Mouse (Mus musculus) spleen, adult 10 weeks (tissue): ENCODE measurements around the gene Tmem110. TPM values are rescaled to one million over a fixed set of nuclear protein-coding genes. Genes with fewer than 3 reads are reported as not detected.

Experiments
- polyA plus RNA-seq: library from polyadenylated mRNA; stranded (reverse); fragments of 350-450 nt; fragmentation: Illumina TruSeq; extraction: RNeasy Lipid Tissue Mini Kit (QIAGEN cat#74804); gene quantifications from one replicate; pipeline ENCODE4 v1.2.3, GENCODE M21; 2015; ENCODE audit warnings: low replicate concordance; ENCODE audit not compliant: insufficient read depth

Gene Tmem110
- 14.4 TPM for polyA plus RNA-seq

DNA sequence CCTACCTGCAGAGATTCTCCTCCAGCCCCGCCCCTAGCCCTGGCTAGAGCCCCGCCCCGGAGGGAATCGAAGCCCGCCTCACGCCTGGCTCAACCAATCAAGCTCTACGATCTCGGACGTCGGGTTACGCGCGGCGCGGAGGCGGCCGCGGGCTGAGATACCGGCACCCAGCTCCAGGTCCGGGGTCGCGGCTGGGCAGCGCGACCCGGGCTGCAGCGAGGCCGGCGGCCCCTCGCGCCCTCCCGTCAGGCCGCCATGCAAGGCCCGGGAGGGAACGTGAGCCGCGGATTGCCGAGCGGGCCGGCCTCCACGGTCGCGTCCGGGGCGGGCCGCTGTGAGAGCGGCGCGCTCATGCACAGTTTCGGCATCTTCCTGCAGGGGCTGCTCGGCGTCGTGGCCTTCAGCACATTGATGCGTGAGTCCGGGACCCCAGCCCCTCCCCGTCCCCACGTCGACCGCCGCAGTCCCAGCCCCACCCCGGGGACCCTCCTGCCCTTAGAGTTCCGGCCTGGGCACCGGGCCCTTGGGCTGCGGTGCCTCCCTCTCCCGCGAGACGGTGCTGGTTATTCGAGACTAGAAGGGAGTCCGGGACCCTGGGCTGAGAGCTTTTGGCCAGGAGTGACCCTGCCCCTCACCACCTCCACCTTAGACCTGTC, at the start of gene Tmem110:
Gene Tmem110 (plus strand): TSS at position 115 of the 656 bp plus-strand sequence.

DNA sequence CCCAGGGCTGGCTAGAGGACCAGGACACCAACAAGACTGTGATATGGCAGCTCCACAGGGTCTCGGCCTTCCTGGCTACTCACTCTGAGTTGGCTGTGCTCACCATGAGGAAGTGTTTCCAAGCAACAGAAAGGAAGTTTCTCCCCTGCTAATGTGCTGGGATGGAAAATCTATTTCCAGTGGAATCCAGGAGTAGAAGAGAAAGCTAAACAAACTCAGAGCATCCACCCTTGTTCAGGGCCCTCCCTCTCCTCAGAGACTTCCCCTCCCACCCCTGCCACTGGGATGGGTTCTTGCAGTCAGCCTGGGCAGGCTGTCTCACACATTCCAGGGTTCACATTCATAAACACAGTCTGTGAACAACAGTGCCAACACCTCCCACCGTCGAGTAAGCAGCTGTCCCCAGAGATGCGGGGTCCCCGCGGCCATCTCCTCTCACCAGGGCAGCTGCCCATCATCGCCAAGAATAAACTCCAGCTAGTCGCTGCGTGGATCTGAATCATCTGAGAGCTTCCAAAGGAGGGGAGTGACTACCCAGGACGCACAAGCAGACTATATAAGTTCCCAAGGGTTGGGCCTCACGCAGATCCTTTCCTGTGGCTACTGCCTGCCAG, 53.7 kb downstream of the Tmem110 start, which contains the start of gene Mustn1:
Gene Mustn1 (plus strand): TSS at position 243 of the 614 bp plus-strand sequence.

DNA sequence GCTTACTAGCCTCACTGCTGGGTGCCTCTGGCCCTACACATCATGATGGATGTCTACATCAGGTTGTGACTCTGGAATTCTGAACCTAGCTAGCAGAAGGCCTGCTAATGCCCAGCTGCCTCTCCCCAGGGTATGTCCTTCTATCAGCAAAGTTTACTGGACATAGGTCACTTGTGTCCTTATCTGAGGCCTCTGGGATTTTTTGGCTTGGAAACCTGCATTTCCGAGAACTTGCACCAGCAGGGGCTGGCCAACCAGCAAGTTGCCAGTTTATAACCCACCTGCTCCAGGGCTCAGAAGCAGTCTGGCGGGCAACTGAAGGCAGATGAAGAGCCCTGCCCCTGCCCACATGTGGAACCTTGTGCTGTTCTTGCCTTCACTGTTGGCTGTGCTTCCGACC, 60.8 kb downstream of the Tmem110 start, which contains the start of gene Itih4:
Gene Itih4 (plus strand): TSS at position 273 of the 400 bp plus-strand sequence.

DNA sequence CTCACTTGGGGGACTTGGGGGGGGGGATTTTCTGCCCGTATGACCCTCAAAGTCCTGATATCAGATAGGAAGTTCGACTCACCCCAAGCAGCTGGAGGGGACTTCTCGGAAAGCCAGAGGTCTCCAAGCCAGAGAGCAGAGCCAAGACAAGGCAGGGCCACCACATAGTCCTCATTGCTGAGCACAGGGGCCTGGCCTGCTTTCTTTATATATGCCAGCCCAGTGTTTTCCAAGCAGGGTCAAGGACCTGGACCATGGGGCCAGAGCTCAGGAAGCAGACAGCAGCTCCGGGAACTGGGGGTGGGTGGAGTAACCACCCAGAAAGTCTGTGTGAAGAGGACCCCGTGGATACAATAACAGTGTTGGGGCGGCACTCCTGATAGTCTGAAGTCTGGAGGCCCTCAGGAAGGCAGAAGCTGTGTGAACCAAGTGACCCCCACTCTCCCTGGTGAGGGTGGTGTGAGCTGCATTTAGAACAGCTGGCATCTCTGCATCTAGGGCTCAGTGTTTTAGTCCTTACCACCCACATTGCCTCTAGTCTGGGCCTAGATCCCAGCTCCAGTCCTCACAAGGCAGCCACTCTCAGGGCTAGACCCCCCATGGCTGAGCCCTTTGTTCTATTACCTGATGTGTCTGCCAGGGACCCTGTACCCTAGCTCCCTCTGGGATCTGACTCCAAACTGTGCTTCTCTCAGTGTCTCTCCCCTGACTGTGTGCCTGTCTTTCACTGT, 98.2 kb downstream of the Tmem110 start, which contains the start of gene Itih3:
Gene Itih3 (minus strand): TSS at position 386 of the 731 bp plus-strand sequence.

Other genes with a start within 250 kb of the Tmem110 start
- gene Prkcd, start 199.4 kb upstream of the Tmem110 start, polyA plus RNA-seq, result 283 TPM
- gene Rft1, start 171.2 kb upstream of the Tmem110 start, polyA plus RNA-seq, result 18.6 TPM
- 15.8 TPM for gene Sfmbt1, start 110.7 kb upstream of the Tmem110 start, polyA plus RNA-seq
- gene Mustn1, start 53.6 kb downstream of the Tmem110 start, polyA plus RNA-seq, result 5.7 TPM
- gene Itih4, start 60.9 kb downstream of the Tmem110 start, polyA plus RNA-seq, result 0.52 TPM
- 2.7 TPM for gene Itih3, start 98.2 kb downstream of the Tmem110 start, polyA plus RNA-seq
- not detected for gene Itih1, start 117.7 kb downstream of the Tmem110 start, polyA plus RNA-seq
- gene Nek4, start 125.8 kb downstream of the Tmem110 start, polyA plus RNA-seq, result 9.1 TPM
- 61.0 TPM for gene Glt8d1, start 175.8 kb downstream of the Tmem110 start, polyA plus RNA-seq
- gene Spcs1, start 176.1 kb downstream of the Tmem110 start, polyA plus RNA-seq, result 271 TPM
- gene Pbrm1, start 193.5 kb downstream of the Tmem110 start, polyA plus RNA-seq, result 58.5 TPM
- 151 TPM for gene Gnl3, start 193.6 kb downstream of the Tmem110 start, polyA plus RNA-seq